Mouse (Mus musculus) E14TG2a.4 (cell line): ENCODE results near the gene Sntg2.

Experiments
- CTCF ChIP-seq: conservative IDR thresholded peaks from 2 replicates; pipeline ENCODE4 v1.5.1; 2014; ENCODE audit warnings: low read length
- POU5F1 ChIP-seq: IDR thresholded peaks from 2 replicates; pipeline ENCODE4 v1.6.1; 2014; ENCODE audit warnings: low read length, borderline replicate concordance

DNA sequence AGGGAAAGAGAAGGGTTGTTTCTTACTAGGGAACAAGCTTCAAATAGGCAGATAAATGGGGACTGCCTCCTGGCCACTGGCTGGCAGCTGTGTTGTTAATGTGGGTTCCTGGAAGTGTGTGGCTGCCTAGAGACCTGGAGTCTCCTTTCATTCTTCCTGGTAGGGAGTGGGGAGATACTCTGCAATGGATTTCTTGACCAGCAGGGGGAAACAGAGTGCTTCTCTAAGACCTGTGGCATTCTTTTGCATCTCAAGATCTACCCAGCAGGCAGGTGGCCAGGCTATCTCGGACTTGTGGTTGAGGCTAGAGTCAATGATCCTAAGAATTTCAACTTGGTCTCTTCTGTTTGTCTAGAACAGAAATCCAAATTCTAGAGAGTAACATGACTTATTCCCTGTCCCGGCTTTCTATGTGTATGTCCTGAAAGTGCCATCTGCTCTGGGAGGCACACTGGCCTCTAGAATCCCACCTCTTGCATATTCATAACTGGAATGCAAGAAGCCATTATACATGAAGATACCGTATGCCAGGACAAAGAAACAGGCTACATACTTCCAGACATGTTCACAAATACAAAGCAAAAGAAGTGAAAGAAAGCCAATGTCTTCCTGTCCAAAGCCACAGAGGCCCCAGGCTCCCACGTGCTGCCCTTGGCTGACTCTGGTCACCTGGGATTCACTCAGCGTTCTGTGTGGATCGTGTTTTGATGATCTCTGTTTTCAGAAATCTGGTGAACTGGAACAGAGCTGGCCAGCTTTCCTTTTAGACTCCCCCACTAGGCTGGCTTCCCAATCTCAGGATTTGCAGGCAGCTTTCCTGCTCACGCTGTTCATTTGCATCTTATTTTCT lies 244.4 kb downstream of the Sntg2 start:
- peak; percentile 66 for TF ChIP-seq CTCF
- no peak for TF ChIP-seq POU5F1
